Mouse (Mus musculus) urinary bladder, postnatal 4 days (tissue): ENCODE results near the gene Fitm2.
A peak's percentile ranks its signal among the peaks of the same experiment; 100 is the strongest.

Experiments used
- DNase-seq, 2 experiments: peaks; one replicate each; pipeline ENCODE4 v3.0.0; 2021 to 2022; ENCODE audit warnings: low spot score in 2 of 2

The Fitm2 gene

GRCm38 (mm10) chr2:163422895-163423660 lies 49.4 kb downstream of the Fitm2 start:
- DNase-seq = no peak

- DNase-seq = no peak
These were observed 52.0 kb downstream of the Fitm2 start for GRCm38 (mm10) chr2:163420366-163420886.

DNA sequence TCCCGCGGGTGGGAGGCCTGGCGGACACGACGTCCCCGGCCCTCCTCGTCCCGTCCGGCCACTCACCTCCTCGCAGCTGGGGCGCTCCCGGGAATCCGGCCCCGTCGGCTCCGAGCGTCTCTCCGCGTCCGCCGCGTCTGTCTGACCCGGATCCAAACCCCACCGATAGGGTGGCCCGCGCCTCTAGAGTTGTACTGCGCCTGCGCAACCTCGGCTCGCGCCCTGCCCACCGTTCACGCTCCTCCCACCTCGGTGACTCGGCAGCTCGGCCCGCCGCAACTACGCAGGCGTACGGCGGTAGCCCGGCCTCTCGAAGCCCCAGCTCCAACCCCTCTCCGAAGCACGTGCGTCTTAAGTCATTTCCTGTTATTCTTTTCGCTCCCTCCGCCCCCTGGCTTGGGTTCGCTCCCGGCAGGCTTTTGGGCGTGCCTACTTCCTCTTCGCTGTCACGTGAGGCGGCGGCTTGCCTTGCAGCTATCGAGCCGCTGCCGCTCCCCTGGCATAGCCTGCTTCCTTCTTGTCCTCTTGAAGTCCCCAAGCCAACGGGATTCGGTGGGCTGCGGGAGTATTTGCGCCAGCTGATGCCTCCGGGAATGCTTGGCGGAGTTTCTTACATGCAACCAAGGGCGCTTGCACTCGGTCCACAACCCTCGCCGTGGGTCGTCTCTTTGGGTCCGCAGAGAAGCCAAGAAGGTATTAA lies 52.9 kb downstream of the Fitm2 start:
- peak; percentile 99 to 100 for DNase-seq

- peak in 1 of 2 experiments; percentile 64 for DNase-seq
These were observed 53.5 kb downstream of the Fitm2 start for GRCm38 (mm10) chr2:163418841-163419345.

DNA sequence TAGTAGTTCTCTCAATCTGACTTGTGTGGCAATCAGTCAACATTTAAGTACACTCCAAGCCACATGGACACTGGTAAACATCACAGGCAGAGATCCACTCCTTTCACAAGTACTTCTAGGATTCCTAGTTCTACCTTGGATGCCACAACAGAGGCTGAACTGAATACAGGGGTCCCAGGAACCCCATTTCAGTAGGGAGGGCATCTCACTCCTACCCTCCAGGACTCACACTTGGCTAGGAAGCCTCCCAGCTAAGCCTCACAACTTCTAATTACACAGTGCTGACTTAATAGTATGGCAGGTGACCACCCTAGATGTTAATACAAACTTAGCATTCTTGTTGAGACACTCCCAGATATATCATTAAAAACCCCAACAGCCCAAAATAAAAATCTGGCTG lies 54.6 kb downstream of the Fitm2 start:
- no peak for DNase-seq

DNA sequence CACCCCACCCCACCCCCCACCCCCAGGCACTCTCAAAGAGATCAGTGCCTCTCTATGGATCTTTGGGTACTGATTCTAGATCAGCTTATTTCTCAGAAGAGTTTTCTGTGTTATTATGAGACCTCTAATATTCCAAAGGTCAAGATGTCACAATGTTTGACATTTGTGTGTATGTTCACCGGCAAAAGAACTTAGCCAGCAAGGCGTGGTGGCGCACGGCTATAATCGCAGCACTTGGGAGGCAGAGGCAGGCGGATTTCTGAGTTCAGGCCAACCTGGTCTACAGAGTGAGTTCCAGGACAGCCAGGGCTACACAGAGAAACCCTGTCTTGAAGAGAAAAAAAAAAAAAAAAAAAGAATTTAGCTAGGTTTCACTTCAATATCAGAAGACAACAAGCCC lies 55.4 kb downstream of the Fitm2 start:
- no peak for DNase-seq
